Mouse (Mus musculus): ENCODE data around the gene Cfi.

DNA sequence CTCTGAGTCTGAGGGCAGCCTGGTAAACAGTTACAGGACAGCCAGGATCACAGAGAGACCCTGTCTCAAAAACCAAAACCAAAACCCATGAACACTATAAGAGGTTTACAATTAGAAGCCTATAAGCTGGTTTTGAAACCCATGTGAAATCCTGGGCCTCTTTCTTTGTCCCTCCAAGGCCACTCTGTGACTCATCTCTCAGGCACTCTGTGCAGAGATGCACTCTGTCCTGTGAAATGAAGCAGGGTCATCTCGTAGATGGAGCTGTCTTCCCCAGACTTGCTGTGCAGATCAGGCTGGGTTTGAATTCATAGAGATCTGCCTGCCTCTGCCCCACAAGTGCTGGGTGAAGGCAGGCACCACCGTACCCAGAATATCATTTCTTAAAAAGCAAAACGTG lies 81.7 kb downstream of the Cfi start:
- TF ChIP-seq CTCF (IDR thresholded peaks at IDR 0.05; ENCODE audit: low read depth) (no peak), EP300 (IDR thresholded peaks at IDR 0.05; ENCODE audit: low read depth) (no peak)

Measured in liver, embryonic 14.5 days (tissue).